In genomic region chr13:47348517-47349145, GRCm38 (mm10) we compare ENCODE assay signal across 9 mouse cellular contexts.
A peak's percentile ranks its signal among the peaks of the same experiment; 100 is the strongest.
DNase-seq lines count a peak whose midpoint lies in the region; ATAC-seq and TF ChIP-seq lines count a peak whose summit lies in the region.
"Had no signal": no experiment of that assay in that cellular context is flagged by ENCODE, and none has a peak within 500 bp of the region (broad histone marks: within the 10 kb centered on the region; RNA-seq: fewer than 3 reads in every experiment).

No protein-coding gene starts in this region.

- DNase-seq in adrenal gland, postnatal 25 days = peak; percentile 65
- DNase-seq in heart, adult 9 months (ENCODE audit: low spot score in 2 of 2) = peak; percentile 9 to 45
- peak; percentile 80 to 86 for DNase-seq in layer of hippocampus, adult 2 months (ENCODE audit: low spot score in 2 of 2)
- DNase-seq in lung, postnatal 25 days (ENCODE audit: low spot score) = peak; percentile 39
- peak; percentile 60 to 65 for DNase-seq in right cerebral cortex, postnatal 36 days (ENCODE audit: low spot score in 2 of 2)

- no peak for ATAC-seq in embryonic facial prominence, embryonic 13.5 days (ENCODE audit: insufficient number of reproducible peaks, insufficient read depth, low FRiP score, low TSS enrichment, low read depth)
- no peak for ATAC-seq in megakaryocyte-erythroid progenitor cell, adult 5-6 weeks (replicated peaks; ENCODE audit: low FRiP score, low TSS enrichment, poor library complexity, severe bottlenecking)

- H3K4me2 ChIP-seq in embryonic facial prominence, embryonic 13.5 days = peak overlapping the region; percentile 34; the same call in 1 of the 2 replicates
- H3K4me2 ChIP-seq: limb, embryonic 12.5 days had no signal

- TF ChIP-seq CTCF in ES-Bruce4 (IDR thresholded peaks at IDR 0.05; ENCODE audit: low read depth, low read length) = peak; percentile 75
- TF ChIP-seq CTCF in layer of hippocampus, adult 2 months (conservative IDR thresholded peaks at IDR 0.05) = peak; percentile 95

- H3K9me3 ChIP-seq in ES-Bruce4 (replicated peaks; ENCODE audit: control insufficient read depth, insufficient read depth, low read length, poor library complexity, severe bottlenecking) = no peaks in the 10 kb centered on the region
- no peaks in the 10 kb centered on the region for H3K9me3 ChIP-seq in embryonic facial prominence, embryonic 13.5 days
- H3K9me3 ChIP-seq: limb, embryonic 12.5 days had no signal

- 18% methylated on average over 17 of the region's 17 CpGs for WGBS in embryonic facial prominence, embryonic 13.5 days

- no peak overlapping the region for H3K27ac ChIP-seq in ES-Bruce4 (ENCODE audit: insufficient read depth, low read length)
- no peak overlapping the region for H3K27ac ChIP-seq in embryonic facial prominence, embryonic 13.5 days
- H3K27ac ChIP-seq in layer of hippocampus, adult 2 months = no peak overlapping the region
- H3K27ac ChIP-seq: limb, embryonic 12.5 days had no signal

- no peak for TF ChIP-seq EP300 in ES-Bruce4 (IDR thresholded peaks at IDR 0.05; ENCODE audit: insufficient read depth, low read depth, low read length)

- H3K4me3 ChIP-seq in ES-Bruce4 (ENCODE audit: low read depth, low read length) = no peak overlapping the region
- H3K4me3 ChIP-seq in embryonic facial prominence, embryonic 13.5 days = no peak overlapping the region
- peak overlapping the region; percentile 28 for H3K4me3 ChIP-seq in layer of hippocampus, adult 2 months
- H3K4me3 ChIP-seq: limb, embryonic 12.5 days had no signal

- H3K27me3 ChIP-seq in ES-Bruce4 (ENCODE audit: control insufficient read depth, insufficient read depth, low read length, poor library complexity, severe bottlenecking) = no peaks in the 10 kb centered on the region
- H3K27me3 ChIP-seq in embryonic facial prominence, embryonic 13.5 days = no peaks in the 10 kb centered on the region; the same call in 1 of the 2 replicates

- no peak overlapping the region for H3K9ac ChIP-seq in ES-Bruce4 (ENCODE audit: low read depth, poor library complexity, severe bottlenecking)
- 0 out of 2 replicates have a peak overlapping the region, but pooled peaks have one; percentile 40 for H3K9ac ChIP-seq in embryonic facial prominence, embryonic 13.5 days
- H3K9ac ChIP-seq: limb, embryonic 12.5 days had no signal

- no peaks in the 10 kb centered on the region for H3K4me1 ChIP-seq in ES-Bruce4 (ENCODE audit: control insufficient read depth, insufficient read depth, low read length)
- H3K4me1 ChIP-seq in embryonic facial prominence, embryonic 13.5 days = no peaks in the 10 kb centered on the region
- H3K4me1 ChIP-seq: limb, embryonic 12.5 days had no signal

- TF ChIP-seq POLR2A in ES-Bruce4 (IDR thresholded peaks at IDR 0.05; ENCODE audit: insufficient read depth, low read length) = no peak

- H3K36me3 ChIP-seq in ES-Bruce4 (ENCODE audit: control insufficient read depth, insufficient read depth, low read length, poor library complexity, severe bottlenecking) = no peaks in the 10 kb centered on the region
- H3K36me3 ChIP-seq in embryonic facial prominence, embryonic 13.5 days = no peaks in the 10 kb centered on the region
- H3K36me3 ChIP-seq: limb, embryonic 12.5 days had no signal

Comparison
In these comparisons a context has a peak if more than half of its experiments do, and no peak if none do; other contexts are left out.
1. DNase-seq: peak in every context shown above with its lines; median percentile 83 in layer of hippocampus, adult 2 months; 65 in adrenal gland, postnatal 25 days; 62 in right cerebral cortex, postnatal 36 days; 39 in lung, postnatal 25 days; 27 in heart, adult 9 months.